Mouse (Mus musculus): ENCODE data around the gene Phospho1.

Phospho1 gene

GRCm38 (mm10) chr11:95824071-95824876 lies at the start of gene Phospho1:
Phospho1 (plus strand) TSS chr11:95824499.
- peak; percentile 80 to 85 for DNase-seq (ENCODE audit: low spot score in 2 of 2)

GRCm38 (mm10) chr11:95777323-95778297 lies 46.7 kb upstream of the Phospho1 start:
- no peak for DNase-seq (ENCODE audit: low spot score in 2 of 2)

GRCm38 (mm10) chr11:95778831-95779251 lies 45.5 kb upstream of the Phospho1 start:
- DNase-seq (ENCODE audit: low spot score in 2 of 2) = no peak

GRCm38 (mm10) chr11:95779366-95779765 lies 44.9 kb upstream of the Phospho1 start:
- no peak for DNase-seq (ENCODE audit: low spot score in 2 of 2)

GRCm38 (mm10) chr11:95780480-95780879 lies 43.8 kb upstream of the Phospho1 start:
- DNase-seq (ENCODE audit: low spot score in 2 of 2) = no peak

GRCm38 (mm10) chr11:95781557-95781956 lies 42.7 kb upstream of the Phospho1 start:
- no peak for DNase-seq (ENCODE audit: low spot score in 2 of 2)

GRCm38 (mm10) chr11:95783457-95783856 lies 40.8 kb upstream of the Phospho1 start:
- DNase-seq (ENCODE audit: low spot score in 2 of 2) = no peak

- no peak for DNase-seq (ENCODE audit: low spot score in 2 of 2)
Measured at GRCm38 (mm10) chr11:95783958-95784357, 40.3 kb upstream of the Phospho1 start.

- DNase-seq (ENCODE audit: low spot score in 2 of 2) = no peak
Measured at GRCm38 (mm10) chr11:95785675-95786074, 38.6 kb upstream of the Phospho1 start.

GRCm38 (mm10) chr11:95786511-95786910 lies 37.8 kb upstream of the Phospho1 start:
- no peak for DNase-seq (ENCODE audit: low spot score in 2 of 2)

- no peak for DNase-seq (ENCODE audit: low spot score in 2 of 2)
Measured at GRCm38 (mm10) chr11:95789451-95789891, 34.8 kb upstream of the Phospho1 start.

GRCm38 (mm10) chr11:95791787-95792186 lies 32.5 kb upstream of the Phospho1 start:
- peak; percentile 43 to 76 for DNase-seq (ENCODE audit: low spot score in 2 of 2)

- no peak for DNase-seq (ENCODE audit: low spot score in 2 of 2)
Measured at GRCm38 (mm10) chr11:95792950-95793509, 31.3 kb upstream of the Phospho1 start.

GRCm38 (mm10) chr11:95794201-95794600 lies 30.1 kb upstream of the Phospho1 start:
- no peak for DNase-seq (ENCODE audit: low spot score in 2 of 2)

GRCm38 (mm10) chr11:95795582-95795981 lies 28.7 kb upstream of the Phospho1 start:
- DNase-seq (ENCODE audit: low spot score in 2 of 2) = no peak

GRCm38 (mm10) chr11:95805010-95805409 lies 19.3 kb upstream of the Phospho1 start:
- no peak for DNase-seq (ENCODE audit: low spot score in 2 of 2)

- DNase-seq (ENCODE audit: low spot score in 2 of 2) = no peak
Measured at GRCm38 (mm10) chr11:95805527-95805926, 18.8 kb upstream of the Phospho1 start.

- DNase-seq (ENCODE audit: low spot score in 2 of 2) = no peak
Measured at GRCm38 (mm10) chr11:95807884-95808283, 16.4 kb upstream of the Phospho1 start.

GRCm38 (mm10) chr11:95808448-95809011 lies 15.8 kb upstream of the Phospho1 start:
- no peak for DNase-seq (ENCODE audit: low spot score in 2 of 2)

- no peak for DNase-seq (ENCODE audit: low spot score in 2 of 2)
Measured at GRCm38 (mm10) chr11:95809603-95810002, 14.7 kb upstream of the Phospho1 start.

GRCm38 (mm10) chr11:95810828-95811227 lies 13.5 kb upstream of the Phospho1 start:
- DNase-seq (ENCODE audit: low spot score in 2 of 2) = no peak

GRCm38 (mm10) chr11:95811741-95812140 lies 12.6 kb upstream of the Phospho1 start:
- DNase-seq (ENCODE audit: low spot score in 2 of 2) = no peak
